Mouse (Mus musculus) cerebellum, postnatal 10 days (tissue): ENCODE results near the gene Ppm1g.

Experiments
- DNase-seq, 2 experiments: peaks; one replicate each; pipeline ENCODE4 v3.0.0; 2021; ENCODE audit warnings: mixed read lengths in 2 of 2

Ppm1g gene

DNA sequence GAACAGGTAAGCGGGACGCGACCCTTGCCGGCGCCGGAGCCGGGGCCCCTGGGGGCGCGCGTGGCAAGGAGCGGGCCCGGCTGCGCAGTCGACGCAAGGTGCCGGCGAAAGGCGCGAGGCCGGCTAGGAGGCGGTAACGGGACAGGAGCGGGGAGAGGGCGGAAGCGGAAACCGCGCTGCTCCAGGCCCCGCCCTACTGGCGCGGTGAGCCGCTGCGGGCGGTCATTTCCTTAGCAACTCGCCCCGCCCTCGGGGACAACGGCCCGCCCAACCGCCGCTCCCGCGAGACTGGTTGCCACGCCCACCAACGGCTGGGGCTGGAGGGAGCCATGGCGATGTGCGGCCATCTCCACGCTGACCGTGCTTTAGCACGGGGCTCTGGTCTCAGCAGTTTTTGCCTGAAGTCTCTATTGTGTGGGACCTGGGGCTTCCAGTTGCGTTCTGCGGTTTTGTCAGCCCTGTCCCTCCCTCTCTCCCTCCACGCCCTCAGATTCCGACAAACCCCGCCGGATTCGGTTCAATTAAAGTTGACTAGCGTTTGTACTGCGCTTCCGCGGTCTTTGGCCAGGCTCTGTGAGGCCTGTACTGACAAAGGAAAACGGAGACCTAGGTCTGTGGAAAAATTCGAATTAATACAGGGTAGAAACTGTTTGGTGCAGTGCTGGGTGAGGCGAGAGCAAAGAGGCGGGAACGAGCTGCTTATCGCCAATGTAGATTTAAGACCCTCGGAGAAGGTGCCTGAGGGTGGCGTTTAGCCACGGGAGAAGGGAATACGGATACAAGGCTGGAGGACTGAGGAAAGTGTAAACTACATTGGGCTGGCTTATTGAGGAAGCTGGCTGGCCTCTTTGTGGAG lies at the start of gene Ppm1g:
Gene Ppm1g, minus strand, starts transcription at position 240 of the 856 bp plus-strand sequence.
- DNase-seq: peak; percentile 99 to 100

DNA sequence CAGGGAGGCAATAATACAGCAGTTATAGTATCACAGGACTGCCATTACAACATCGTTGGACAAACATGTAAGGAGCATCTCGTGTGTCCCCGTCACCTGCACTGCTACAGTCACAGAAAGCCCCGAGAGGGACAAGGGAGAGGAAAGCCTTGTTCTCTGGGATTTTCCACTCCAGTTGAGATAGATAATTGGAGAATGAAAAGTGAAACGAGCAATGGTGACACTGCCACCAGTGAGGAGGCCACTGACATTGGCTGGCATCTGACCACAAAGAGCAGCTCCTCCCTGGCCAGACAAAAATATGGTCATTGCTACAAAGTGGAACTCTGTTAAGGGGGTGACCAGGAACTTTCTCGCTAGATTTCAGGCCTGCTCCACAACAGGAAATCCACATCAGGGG lies 47.2 kb upstream of the Ppm1g start:
- DNase-seq: no peak

DNA sequence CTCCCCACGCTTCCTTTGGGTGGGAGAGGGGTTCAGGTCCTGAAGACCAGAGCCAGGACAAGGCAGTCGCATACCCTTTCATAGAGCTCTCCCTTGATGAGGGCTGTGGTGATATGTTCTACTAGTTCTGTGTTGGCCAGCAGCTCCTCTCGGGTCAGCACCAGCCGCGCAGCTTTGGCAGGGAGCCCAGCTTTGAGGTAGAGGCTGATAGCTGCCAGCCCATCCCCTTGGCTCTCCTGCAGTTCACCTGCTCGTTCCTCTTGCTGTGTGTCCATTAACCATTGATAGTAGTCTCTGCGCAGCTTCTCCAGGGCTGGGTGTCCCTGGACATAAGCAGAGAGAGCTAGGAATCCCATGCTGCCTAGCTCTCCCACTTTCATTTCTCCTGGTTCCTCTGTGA lies 45.6 kb upstream of the Ppm1g start:
- DNase-seq: peak; percentile 29 to 44

DNA sequence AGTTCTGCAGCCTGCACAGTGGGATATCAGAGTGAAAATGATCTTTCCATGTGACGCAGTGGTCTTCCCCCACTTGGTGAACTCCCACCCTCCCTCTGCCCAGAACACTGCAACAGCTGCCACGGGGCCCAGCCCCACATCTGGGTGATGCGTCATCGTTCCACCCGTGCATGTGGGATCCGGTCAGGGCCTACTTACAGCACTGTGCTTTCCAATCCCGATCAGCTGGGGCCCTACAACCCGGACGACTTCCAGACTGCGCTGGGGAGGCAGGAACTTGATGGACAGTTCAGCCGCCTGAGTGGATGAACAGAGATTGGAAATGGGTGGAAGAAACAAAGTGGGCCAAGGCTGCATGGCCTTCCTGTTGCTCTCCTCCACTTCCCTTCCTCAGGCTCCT lies 37.1 kb upstream of the Ppm1g start:
- DNase-seq: no peak

DNA sequence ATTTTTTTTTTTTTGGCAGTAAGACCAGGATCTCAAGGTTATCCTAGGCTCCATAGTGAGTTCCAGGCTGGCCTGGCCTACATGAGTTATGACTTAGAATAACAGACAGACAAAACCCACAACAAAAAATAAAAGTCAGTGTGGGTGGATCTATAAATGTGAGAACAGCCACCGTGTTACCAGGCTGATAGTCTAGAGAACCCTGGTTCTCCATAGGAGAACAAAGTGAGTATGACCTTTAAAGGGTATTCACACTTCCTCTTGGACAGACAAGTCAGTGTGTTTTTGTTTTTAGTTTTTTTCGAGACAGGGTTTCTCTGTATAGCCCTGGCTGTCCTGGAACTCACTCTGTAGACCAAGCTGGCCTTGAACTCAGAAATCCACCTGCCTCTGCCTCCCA lies 35.5 kb upstream of the Ppm1g start:
- DNase-seq: no peak

DNA sequence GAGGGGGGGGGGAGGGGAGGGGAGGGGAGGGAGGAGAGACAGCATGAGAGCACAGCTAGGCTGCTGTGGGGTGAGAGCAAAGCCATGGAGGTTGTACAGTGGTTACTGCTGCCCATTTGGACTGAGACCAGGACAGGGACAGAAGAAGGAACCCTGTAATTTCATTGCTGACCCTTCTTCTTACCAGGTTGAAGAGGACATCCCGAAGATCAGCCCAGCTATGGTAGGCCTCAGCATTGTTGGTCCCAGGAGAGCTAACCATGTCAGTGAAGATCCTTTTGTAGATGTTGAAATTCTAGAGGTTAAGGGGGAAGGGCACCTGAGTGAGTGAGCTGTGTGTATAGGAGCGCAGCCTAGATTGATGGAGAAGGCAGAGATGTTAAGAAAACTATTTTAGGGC lies 34.9 kb upstream of the Ppm1g start:
- DNase-seq: no peak

DNA sequence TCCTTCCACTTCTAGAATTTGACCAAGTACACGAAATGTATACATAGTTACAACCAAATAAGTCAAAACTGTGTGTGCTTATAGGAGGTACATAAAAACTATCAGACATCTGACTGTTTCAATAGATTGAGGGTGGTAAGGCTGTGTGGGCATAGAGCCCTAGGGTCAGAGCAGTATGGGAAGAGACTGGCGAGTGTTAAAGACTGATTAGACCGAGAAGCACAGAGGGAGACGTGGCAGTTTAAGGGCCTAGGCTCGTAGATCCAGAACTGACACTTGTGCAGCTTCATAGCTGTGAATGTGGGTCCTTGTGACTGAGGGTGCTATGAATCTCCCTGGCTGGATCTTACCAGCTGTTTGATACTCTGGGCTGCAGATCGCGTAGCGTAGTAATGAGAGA lies 34.4 kb upstream of the Ppm1g start:
- DNase-seq: no peak

DNA sequence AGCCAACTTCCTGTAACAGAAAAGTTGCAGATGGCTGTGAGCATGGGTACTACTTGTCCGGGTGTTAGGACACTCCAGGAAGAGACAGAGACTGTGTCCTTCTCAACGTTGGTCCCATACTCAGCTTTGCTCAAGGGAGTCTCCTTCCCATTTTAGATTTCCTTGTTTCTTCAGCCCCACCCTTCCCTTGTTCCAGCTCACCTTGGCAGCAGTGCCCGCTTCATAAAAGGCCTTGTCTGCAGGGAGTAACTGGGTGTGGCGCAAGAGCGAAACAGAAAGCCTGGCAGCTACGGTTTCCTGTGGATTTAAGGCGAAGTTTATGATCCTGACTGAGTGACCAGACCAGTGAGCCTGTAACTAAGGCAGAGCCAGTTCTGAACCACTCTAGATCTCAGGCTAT lies 34.0 kb upstream of the Ppm1g start:
- no peak for DNase-seq

DNA sequence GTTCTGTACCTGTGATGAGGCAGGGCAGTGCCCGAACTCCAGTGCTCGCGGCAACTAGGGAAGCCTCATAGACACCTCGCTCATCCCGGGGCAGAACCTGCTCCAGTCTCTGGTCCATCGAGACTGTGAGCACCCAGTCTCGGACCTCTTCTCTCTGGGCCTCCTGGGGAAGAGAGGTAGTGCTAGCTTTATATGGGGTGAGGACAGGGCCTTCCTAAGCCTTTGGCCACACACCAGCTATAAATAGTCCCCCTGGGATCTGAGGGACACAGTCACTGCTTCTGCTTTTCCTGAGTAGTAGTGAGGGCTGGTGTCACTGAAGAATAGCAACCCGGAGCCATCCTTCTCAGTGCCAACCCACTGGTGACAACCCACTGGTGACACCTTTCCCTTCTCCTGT lies 33.3 kb upstream of the Ppm1g start:
- no peak for DNase-seq

DNA sequence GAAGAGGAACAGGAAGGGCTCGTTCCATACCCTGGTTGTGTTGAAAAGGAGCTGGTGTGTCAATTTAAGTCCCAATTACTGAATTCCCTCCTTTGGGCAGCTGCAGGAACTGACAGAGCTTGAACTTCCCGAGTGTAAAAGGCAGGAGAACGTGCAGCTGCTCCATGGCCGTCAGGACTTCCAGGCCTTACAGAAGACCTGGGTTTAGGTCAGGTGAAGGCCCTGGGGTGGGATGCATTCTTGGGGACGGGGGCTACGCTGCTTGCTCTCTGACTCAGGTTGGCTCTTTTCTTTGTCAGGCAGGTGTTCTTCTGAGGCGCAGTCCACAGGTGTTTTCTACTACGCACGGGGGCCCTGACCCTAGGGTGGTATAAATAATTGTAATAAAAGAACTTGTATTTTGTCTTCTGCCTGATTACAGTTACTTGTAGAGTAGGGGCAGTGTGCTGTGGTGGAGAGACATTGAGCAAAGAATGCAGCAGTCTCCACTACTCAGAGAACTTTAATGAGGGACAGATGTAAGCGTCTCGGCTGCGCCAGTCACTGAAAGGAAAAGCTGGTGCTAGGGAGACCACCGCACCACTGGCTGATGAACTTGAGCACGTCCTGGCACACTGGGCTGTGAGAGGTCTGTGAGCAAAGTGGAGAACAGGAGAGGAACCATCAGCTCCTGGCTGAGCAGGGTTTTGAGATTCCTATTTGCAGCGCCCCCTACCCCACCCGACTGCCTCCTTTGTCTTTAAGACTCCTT lies 32.5 kb upstream of the Ppm1g start:
- no peak for DNase-seq

DNA sequence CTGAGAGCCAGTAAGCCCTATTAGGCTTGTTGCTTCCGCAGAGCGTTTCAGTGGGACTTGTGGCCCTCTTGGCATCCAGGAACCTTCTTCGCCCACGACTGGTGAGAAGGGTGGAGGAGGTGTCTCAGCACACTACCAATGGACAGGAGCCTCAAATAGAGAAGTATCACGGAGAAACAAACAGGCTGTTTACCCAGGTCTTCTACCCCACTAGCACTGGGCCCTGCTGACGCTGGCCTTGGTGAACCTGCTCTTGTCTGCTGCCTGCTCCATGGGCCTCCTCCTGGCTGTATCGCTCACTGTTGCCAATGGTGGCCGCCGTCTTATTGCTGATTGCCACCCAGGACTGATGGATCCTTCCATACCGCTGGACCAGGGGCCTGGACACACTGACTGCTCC lies 31.7 kb upstream of the Ppm1g start:
- DNase-seq: no peak

DNA sequence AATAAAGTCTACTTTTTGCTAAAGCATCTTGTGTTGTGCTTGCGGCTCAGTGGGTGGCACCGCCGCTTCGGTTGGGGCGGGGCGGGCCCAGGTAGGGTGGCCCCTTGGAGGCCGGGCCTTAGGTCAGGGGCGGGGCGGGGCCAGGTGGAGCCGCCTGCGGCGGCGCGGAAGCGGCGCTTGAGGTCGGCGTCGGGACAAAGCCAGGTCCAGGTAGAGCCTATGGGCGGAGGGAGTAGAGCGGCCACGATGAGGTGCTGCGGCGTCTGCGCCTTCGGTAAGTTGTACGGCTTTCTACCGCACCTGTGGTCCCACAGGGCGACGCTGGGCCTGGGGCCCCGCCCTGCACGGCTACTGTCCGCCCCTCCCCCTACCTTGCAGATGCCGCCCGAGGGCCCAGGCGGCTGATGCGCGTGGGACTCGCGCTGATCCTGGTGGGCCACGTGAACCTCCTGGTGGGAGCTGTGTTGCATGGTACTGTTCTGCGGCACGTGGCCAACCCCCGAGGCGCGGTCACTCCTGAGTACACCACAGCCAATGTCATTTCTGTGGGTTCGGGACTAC lies 31.1 kb upstream of the Ppm1g start, which contains the start of gene Krtcap3:
Gene Krtcap3, plus strand, starts transcription at position 151 of the 561 bp plus-strand sequence.
- peak; percentile 43 to 46 for DNase-seq

DNA sequence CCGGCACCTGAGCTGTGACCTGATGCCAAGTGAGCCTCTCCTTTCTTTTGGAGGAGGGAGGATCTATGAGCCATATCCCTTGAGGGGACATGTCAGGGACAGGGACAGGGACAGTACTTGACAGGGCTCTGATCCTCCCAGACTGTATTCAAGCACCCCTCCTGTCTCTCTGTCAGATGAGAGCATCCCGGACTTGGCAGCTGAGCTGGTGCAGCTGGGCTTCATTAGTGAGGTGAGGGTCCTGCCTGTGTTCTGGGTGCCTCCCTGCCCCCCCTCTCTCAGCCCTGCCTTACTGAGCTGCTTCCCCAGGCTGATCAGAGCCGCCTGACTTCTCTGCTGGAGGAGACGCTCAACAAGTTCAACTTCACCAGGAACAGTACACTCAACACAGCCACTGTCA lies 30.2 kb upstream of the Ppm1g start:
- no peak for DNase-seq

DNA sequence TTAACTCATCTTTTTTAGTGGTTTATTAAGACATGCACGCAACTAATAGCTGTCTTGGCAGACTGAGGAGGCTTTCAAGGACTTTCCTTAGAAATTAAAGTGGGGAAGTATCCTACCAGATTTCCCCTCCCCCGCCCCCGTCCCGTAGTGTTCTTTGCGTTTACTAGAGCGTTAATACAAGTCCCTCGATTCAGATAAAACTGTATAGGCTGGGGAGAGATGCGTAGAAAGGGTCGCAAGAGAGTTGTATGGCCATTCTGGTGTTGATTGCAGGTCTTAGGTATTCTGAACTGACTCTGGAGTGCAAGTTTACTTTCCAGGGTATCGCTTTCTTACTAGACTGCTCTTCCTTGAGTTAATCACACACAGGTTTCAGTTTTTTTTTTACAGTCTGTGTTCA lies 21.7 kb upstream of the Ppm1g start:
- DNase-seq: no peak

DNA sequence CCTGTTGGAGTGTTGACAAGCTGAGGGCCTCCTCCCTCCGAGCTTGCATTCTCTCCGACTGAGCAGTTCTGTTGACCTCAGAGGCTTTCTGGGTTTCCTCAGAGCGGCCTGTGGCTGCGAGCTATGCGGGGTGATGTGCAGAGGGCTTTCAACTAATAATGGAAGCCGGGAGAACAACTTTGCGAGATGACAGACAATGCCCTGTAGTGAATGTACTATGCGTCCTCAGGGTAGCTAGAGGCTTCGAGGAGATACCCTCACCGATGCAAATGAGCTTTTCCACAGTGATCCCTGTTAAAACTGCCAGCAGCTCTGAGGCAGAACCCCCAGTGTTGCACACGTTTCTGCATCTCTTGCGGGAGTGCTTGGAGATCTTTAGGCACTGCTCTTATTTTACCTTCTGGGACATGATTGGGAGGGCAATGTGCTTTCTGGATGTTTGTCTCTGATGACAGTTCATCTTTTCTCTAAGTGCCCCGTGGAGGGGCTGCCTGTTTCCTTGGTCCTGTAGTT lies 21.1 kb upstream of the Ppm1g start:
- DNase-seq: no peak

DNA sequence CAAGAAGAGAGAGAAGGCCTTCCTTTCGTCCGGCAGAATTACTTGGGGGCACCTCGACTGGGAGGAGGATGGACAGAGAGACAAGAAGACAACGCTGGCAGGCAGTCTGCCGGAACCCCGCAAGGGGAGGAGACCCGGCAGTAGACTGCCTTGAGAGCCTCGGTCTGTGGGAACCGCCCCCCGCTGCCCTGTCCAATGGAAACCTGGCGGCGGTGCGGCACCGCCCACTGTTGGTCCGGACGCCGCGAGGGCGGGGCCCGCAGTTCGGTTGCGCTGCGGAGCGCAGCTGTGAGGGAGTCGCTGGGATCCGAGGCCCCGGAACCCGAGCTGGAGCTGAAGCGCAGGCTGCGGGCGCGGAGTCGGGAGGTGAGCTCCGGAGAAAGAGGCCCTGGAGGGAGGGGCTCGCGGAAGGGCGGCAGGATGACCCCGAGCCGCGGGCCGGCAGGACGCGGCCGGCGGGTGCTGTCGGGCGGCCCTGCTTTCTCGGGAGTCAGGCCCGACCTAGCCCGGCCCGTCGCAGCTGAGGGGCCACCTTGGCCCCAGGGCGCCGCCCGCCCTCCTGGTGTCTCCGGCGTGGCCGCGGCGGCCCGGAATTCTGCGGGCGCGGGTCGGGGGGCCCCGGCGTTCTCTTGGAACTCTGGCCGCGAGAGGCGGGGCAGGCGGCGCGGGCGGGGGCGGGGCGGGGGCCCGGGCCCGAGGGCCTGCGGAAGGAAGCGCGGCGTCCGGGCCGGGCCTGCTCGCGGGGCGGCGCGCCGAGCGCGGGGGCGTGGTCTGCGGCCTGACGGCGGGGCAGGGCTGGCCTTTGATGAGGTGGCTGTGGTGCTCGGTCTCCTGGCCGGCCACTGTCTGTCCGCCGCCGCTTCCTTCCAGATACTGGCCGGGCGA lies 20.4 kb upstream of the Ppm1g start, which contains the start of the genes Nrbp1 and Gm9970:
Gene Nrbp1, plus strand, starts transcription at position 228 of the 885 bp plus-strand sequence.
Gene Gm9970, minus strand, starts transcription at position 596 of the 885 bp plus-strand sequence.
- peak; percentile 99 for DNase-seq

DNA sequence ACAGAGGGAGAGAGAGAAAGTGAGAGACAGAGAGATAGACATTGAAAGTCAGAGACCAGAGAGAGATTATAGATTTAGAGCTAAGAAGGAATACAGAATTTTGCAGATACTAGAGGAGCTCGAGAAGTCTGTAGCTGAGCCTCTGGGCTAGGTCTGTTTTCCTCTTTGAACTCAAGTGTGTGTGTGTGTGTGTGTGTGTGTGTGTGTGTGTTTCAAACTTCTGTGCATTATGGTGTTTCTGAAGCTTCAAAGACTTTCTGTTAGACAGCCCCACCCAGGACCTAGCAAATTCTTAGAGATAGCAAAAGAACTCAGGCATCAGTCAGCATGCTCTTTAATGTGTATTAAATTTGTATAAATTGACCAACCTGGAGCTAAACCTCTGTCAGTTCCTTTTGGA lies 6.2 kb upstream of the Ppm1g start:
- DNase-seq: no peak

DNA sequence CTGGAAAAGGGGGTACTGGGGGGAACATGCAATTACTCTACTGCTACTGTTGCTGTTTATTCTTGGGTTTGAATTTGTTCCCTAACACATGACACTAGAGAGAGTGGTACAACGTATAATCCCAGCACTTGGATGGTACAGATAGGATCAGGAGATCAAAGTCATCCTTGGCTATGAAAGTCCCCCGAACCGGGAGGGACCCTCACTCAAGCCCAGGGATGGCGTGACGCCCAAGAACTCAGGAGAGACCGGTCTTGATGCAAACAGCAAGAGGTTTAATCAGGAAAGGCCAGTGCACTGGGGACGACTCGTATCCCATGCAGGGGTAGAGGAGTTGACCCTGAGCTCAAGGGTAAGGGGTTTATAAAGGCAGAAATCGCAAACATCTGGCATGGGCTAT lies 2.2 kb upstream of the Ppm1g start:
- peak; percentile 13 to 29 for DNase-seq

DNA sequence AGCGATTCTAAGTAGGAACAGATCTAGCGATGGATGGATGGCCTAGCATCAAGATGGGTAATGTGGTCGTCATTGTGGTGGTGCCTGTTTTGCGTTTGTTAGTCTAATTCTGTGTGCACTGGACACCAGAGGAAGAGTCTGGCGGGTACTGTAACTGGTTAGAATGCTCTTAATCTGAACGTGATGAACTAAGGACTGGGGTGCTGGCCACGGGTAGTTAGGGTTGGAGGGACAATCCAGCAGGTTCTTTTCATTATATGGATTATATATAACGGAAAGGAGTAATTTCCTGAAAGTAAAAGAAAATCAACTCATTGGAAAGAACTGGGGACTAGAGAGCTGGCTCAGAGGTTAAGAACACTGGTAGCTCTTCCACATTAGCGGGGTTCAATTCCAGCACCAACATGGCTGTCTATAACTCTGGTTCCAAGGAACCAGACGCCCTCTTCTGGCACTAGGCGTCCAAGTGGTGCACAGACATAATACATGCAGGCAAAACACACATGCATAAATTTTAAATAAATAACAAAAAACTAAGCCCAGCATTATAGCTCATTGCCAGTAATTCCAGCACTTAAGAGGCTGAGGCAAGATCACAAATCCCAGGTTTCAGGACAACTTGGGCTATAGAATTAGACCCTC lies 938 bp upstream of the Ppm1g start:
- peak; percentile 60 to 67 for DNase-seq

DNA sequence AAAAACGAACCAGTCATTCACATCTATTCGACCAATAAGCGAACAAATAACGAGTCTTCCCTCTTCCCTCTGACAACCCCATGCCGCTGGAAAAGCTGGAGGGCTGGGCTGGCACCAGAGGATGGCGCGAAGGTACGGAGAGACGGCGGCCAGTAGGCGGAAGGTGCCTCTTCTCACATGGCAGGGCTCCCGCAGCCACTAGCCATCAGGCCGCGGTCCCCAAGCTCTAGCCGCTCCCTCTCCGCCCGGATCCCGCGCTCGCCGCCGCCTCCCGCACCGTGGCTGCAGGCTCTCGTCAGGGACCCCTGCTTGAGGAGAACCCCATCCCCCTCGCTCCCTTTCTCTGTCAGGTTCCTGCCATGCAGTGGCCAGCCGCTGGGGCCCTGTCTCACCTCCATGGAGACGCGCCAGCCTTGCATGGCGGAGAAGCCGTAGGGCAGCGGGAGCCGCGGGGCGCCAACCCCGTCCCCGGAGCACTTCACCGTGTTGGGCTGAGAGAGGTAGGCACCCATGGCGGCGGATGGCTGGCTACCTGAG lies 508 bp downstream of the Ppm1g start:
- DNase-seq: peak; percentile 77 to 81

DNA sequence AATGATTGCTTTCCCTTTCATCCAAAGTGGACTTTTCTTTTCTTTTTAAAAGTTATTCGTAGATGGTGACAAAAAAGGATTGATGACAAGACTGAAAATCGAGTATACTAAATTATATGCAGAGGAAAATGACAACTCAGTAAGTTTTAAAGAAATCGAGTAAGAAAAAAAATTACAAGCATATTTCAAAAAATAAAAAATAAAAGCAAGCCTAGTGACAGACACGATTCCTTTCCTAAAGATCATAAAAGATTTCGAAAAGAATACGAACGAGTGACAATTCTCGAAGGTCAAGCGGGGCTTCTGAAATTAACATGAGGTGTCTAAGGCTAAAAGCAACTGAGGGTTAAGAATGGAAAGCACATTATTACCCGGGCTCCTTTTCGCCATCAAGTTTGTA lies 1.0 kb downstream of the Ppm1g start:
- DNase-seq: no peak

DNA sequence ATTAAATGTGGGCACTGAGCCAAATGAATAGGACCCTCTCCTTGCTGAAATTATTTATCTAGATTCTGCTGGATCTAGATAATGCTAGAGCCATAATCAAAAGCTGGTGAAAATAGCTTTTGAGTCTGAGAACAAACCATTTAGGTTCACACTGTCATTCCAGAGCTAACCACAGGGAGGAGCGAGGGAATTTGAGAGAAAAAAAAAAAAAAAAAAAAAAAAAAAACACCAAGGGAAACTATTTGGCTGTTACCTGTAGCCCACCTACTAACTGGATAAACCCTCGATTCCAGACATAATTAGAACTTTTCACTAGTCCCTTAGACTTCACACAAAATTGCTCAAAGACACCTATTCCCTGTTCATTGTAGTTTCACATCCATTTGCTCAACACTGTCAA lies 1.4 kb downstream of the Ppm1g start:
- peak; percentile 49 to 60 for DNase-seq
